Mouse (Mus musculus): ENCODE measurements around the gene Olfr1140.

The Olfr1140 gene

DNA sequence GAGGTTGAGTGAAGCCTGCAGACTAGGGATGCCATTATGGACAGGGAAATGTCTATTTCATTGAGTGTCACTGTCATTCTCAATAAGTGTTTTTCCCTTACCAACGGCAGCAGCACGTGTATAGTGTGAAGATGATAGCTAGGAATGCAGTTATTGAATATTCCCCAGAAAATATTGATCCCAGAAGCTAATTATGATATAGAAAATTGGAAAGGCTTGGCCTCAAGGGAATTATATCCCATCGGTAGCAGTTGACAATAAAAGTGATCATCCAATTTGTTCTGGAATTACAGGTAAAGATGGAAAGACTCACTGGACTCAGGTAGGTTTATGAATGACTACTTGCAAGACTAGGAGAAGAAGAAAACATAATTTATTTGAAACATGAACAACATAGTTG is at the start of gene Olfr1140:
Gene Olfr1140, plus strand, starts transcription at position 301 of the 400 bp plus-strand sequence.
- DNase-seq = no peak

DNA sequence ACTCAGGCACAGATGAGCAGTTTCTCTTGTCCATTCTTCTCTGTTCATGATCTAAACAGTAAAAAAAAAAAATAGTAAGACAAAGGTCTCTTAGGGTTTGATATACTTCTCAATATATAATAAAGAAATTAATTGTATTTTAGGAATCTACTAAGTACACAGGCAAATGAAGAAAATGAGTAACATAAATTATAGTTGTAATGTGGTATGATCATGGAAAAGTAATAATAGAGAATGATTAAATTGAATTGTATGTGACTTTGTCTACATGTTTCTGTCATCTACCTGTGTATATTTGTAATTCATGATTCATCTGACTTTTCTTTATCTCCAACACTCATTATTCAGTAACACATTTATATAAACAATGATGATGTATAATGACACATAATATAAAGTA is 49.7 kb upstream of the Olfr1140 start, which contains the start of gene Olfr1136:
Gene Olfr1136, minus strand, starts transcription at position 101 of the 400 bp plus-strand sequence.
- no peak for DNase-seq

DNA sequence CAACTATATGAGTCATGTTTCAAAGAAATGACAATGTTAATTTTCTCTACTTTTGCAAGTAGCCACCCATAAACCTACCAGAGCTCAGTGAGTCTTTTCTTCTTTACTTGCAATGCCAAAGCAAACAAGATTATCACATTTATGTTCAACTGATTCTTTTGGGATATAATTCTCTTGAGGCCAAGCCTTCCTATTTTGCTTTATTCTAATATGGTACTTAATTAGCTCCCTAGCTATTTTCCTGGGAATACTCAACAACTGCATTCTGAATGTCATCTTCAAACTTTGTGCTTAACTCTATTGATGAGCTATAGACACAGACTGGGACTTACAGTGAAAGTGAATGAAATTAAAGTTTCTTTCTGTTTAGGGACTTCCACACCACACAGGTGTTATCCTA is 30.5 kb upstream of the Olfr1140 start, which contains the start of gene Olfr1137:
Gene Olfr1137, minus strand, starts transcription at position 101 of the 400 bp plus-strand sequence.
- DNase-seq = no peak

- DNase-seq = no peak
Measured at GRCm38 (mm10) chr2:87739878-87740277, 3.7 kb upstream of the Olfr1140 start, which contains the start of gene Olfr1138. Olfr1138 (minus strand) TSS chr2:87739978.

DNA sequence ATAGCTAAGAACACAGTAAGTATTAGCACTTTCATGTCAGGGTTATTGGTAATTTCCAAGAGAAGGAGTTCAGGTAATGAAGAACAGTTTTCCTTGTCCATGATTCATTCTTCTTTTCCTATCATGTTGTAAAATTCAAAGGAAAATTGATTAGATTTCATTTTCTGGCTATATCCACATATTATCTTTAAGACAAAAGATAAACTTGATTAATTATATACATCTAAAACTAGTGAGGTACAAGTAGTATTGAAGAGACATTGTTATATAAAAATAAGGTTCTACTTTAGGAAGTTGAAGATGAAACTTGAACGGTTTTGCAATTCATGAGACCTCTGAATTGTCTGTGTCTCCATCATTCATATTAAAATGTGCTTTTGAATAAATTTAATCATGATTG is 10.3 kb downstream of the Olfr1140 start, which contains the start of gene Olfr1141:
Gene Olfr1141, minus strand, starts transcription at position 101 of the 400 bp plus-strand sequence.
- no peak for DNase-seq

DNA sequence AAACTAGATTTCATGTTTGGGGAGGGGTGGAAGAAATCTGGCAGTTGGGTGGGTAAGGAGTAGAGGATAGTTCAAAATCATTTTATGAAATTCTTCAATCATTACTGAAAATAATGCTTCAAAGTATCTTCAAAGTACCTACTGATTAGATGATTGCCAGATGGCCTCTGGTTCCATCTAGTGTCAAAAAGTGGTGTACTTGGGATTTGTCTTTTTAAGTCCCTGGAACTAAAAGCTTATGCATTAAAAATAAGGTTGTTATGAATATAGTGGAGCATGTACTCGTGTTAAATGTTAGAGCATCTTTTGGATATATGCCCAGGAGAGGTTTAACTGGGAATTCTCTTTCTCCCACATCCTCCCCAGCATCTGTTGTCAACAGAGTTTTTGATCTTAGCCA is 32.6 kb downstream of the Olfr1140 start:
- peak in 1 of 2 experiments; percentile 1 for DNase-seq

GRCm38 (mm10) chr2:87779183-87779582 is 35.6 kb downstream of the Olfr1140 start, which contains the start of gene Olfr152:
Olfr152 (plus strand) TSS chr2:87779483.
- DNase-seq = no peak

All from cerebellum, postnatal 10 days (tissue).